Mouse (Mus musculus) MEL (cell line): ENCODE results near the gene Palm3. TPM values are rescaled to one million over a fixed set of nuclear protein-coding genes. Genes with fewer than 3 reads are reported as not detected.
A peak's percentile ranks its signal among the peaks of the same experiment; 100 is the strongest.

Source experiments
- DNase-seq: peaks from one replicate; pipeline ENCODE4 v3.0.0; 2011; ENCODE audit warnings: low read depth, low spot score
- H3K27ac ChIP-seq: 2 replicates; pipeline ENCODE4 v1.5.1; 2012; ENCODE audit warnings: low read depth, mild to moderate bottlenecking, control low read depth, low read length, moderate library complexity; ENCODE audit not compliant: control insufficient read depth
- H3K27me3 ChIP-seq, 2 experiments: fragments of 150-350 bp in 1 of 2; sonication (generic) in 1 of 2; 2 replicates each; pipeline ENCODE4 v1.6.1; 2012; ENCODE audit warnings: low read length in 2 of 2, mild to moderate bottlenecking in 2 of 2, improper control_type of control experiment in 1 of 2, moderate library complexity in 1 of 2; ENCODE audit not compliant: insufficient read depth in 2 of 2, control insufficient read depth in 1 of 2
- H3K36me3 ChIP-seq, 2 experiments: 2 replicates each; pipeline ENCODE4 v1.6.1; 2012 to 2014; ENCODE audit warnings: low read length in 2 of 2, improper control_type of control experiment in 1 of 2, inconsistent platforms in 1 of 2, mild to moderate bottlenecking in 1 of 2; ENCODE audit not compliant: insufficient read depth in 2 of 2, control insufficient read depth in 1 of 2
- H3K4me1 ChIP-seq, 2 experiments: fragments of 150-350 bp in 1 of 2; sonication (generic) in 1 of 2; 2 replicates each; pipeline ENCODE4 v1.6.1; 2012; ENCODE audit warnings: low read length in 2 of 2, improper control_type of control experiment in 1 of 2, mild to moderate bottlenecking in 1 of 2; ENCODE audit not compliant: insufficient read depth in 2 of 2, control insufficient read depth in 1 of 2
- H3K4me3 ChIP-seq, 2 experiments: fragments of 150-350 bp in 1 of 2; sonication (generic) in 1 of 2; 2 replicates each; pipeline ENCODE4 v1.5.1; 2012; ENCODE audit warnings: low read depth in 2 of 2, low read length in 2 of 2, mild to moderate bottlenecking in 2 of 2, moderate library complexity in 2 of 2, control low read depth in 1 of 2, improper control_type of control experiment in 1 of 2; ENCODE audit not compliant: control insufficient read depth in 1 of 2, insufficient read depth in 1 of 2
- H3K79me2 ChIP-seq: 2 replicates; pipeline ENCODE4 v1.6.1; 2012; ENCODE audit warnings: mild to moderate bottlenecking, low read length, moderate library complexity; ENCODE audit not compliant: control insufficient read depth, poor library complexity, insufficient read depth
- H3K9ac ChIP-seq: 2 replicates; pipeline ENCODE4 v1.6.1; 2012; ENCODE audit warnings: low read depth, mild to moderate bottlenecking, control low read depth, low read length, moderate library complexity; ENCODE audit not compliant: control insufficient read depth, poor library complexity, severe bottlenecking
- H3K9me3 ChIP-seq: fragments of 150-350 bp; sonication (generic); replicated peaks from 2 replicates; pipeline ENCODE4 v1.6.1; 2012; ENCODE audit warnings: mild to moderate bottlenecking, low read length, improper control_type of control experiment, moderate library complexity; ENCODE audit not compliant: insufficient read depth
- BHLHE40 ChIP-seq: IDR thresholded peaks from 2 replicates; pipeline ENCODE4 v1.6.1; 2012; ENCODE audit warnings: low read depth, mild to moderate bottlenecking, inconsistent platforms, low read length, improper control_type of control experiment, borderline replicate concordance
- CHD2 ChIP-seq: IDR thresholded peaks from 2 replicates; pipeline ENCODE4 v1.6.1; 2011; ENCODE audit warnings: low read length, improper control_type of control experiment
- CTCF ChIP-seq, 3 experiments: IDR thresholded peaks in 2 of 3; conservative IDR thresholded peaks in 1 of 3; 2 replicates each; pipeline ENCODE4 v1.5.1; 2011 to 2012; ENCODE audit warnings: low read length in 3 of 3, low read depth in 2 of 3, mild to moderate bottlenecking in 2 of 3, improper control_type of control experiment in 1 of 3, inconsistent platforms in 1 of 3, mixed read lengths in 1 of 3, moderate library complexity in 1 of 3; ENCODE audit not compliant: control insufficient read depth in 1 of 3, insufficient read depth in 1 of 3, poor library complexity in 1 of 3, severe bottlenecking in 1 of 3
- E2F4 ChIP-seq: IDR thresholded peaks from 2 replicates; pipeline ENCODE4 v1.6.1; 2011; ENCODE audit warnings: low read depth, low read length, improper control_type of control experiment, borderline replicate concordance
- ELF1 ChIP-seq: IDR thresholded peaks from 2 replicates; pipeline ENCODE4 v1.6.1; 2014; ENCODE audit warnings: low read depth, mild to moderate bottlenecking, inconsistent platforms, low read length, improper control_type of control experiment, moderate library complexity
- GATA1 ChIP-seq: IDR thresholded peaks from 2 replicates; pipeline ENCODE4 v1.6.1; 2011; ENCODE audit warnings: low read depth, low read length, improper control_type of control experiment
- HCFC1 ChIP-seq: IDR thresholded peaks from 2 replicates; pipeline ENCODE4 v1.6.1; 2012; ENCODE audit warnings: low read depth, mild to moderate bottlenecking, inconsistent platforms, low read length, improper control_type of control experiment, moderate library complexity
- JUND ChIP-seq: IDR thresholded peaks from 2 replicates; pipeline ENCODE4 v1.6.1; 2011; ENCODE audit warnings: low read depth, mild to moderate bottlenecking, improper control_type of control experiment, low read length
- MAX ChIP-seq: IDR thresholded peaks from 2 replicates; pipeline ENCODE4 v1.6.1; 2011; ENCODE audit warnings: low read length, improper control_type of control experiment
- MAZ ChIP-seq: IDR thresholded peaks from 2 replicates; pipeline ENCODE4 v1.6.1; 2012; ENCODE audit warnings: low read depth, mild to moderate bottlenecking, inconsistent platforms, low read length, improper control_type of control experiment
- MYC ChIP-seq: IDR thresholded peaks from 2 replicates; pipeline ENCODE4 v1.6.1; 2011; ENCODE audit warnings: low read depth, mild to moderate bottlenecking, low read length, improper control_type of control experiment, moderate library complexity
- POLR2A ChIP-seq, 2 experiments: IDR thresholded peaks; 2 replicates each; pipeline ENCODE4 v1.6.1; 2011 to 2012; ENCODE audit warnings: low read length in 2 of 2, mild to moderate bottlenecking in 2 of 2, control low read depth in 1 of 2, improper control_type of control experiment in 1 of 2, low read depth in 1 of 2, moderate library complexity in 1 of 2; ENCODE audit not compliant: control insufficient read depth in 1 of 2, insufficient read depth in 1 of 2, poor library complexity in 1 of 2
- RCOR1 ChIP-seq: IDR thresholded peaks from 2 replicates; pipeline ENCODE4 v1.6.1; 2012; ENCODE audit warnings: low read depth, mild to moderate bottlenecking, inconsistent platforms, low read length, improper control_type of control experiment
- SMC3 ChIP-seq: IDR thresholded peaks from 2 replicates; pipeline ENCODE4 v1.6.1; 2011; ENCODE audit warnings: low read depth, low read length, improper control_type of control experiment
- TAL1 ChIP-seq: IDR thresholded peaks from 2 replicates; pipeline ENCODE4 v1.6.1; 2012; ENCODE audit warnings: mild to moderate bottlenecking, inconsistent platforms, low read length, moderate library complexity, mixed read lengths
- TCF12 ChIP-seq: IDR thresholded peaks from 2 replicates; pipeline ENCODE4 v1.6.1; 2014; ENCODE audit warnings: low read depth, mild to moderate bottlenecking, inconsistent platforms, low read length, improper control_type of control experiment, moderate library complexity
- UBTF ChIP-seq: IDR thresholded peaks from 2 replicates; pipeline ENCODE4 v1.6.1; 2012; ENCODE audit warnings: low read depth, mild to moderate bottlenecking, inconsistent platforms, low read length, improper control_type of control experiment, moderate library complexity, borderline replicate concordance; ENCODE audit not compliant: insufficient read depth
- USF1 ChIP-seq: IDR thresholded peaks from 2 replicates; pipeline ENCODE4 v1.6.1; 2014; ENCODE audit warnings: low read depth, mild to moderate bottlenecking, inconsistent platforms, low read length, improper control_type of control experiment, moderate library complexity
- ZC3H11A ChIP-seq: IDR thresholded peaks from 2 replicates; pipeline ENCODE4 v1.6.1; 2012; ENCODE audit warnings: low read depth, mild to moderate bottlenecking, inconsistent platforms, low read length, improper control_type of control experiment
- ZKSCAN1 ChIP-seq: IDR thresholded peaks from 2 replicates; pipeline ENCODE4 v1.6.1; 2012; ENCODE audit warnings: low read depth, mild to moderate bottlenecking, inconsistent platforms, low read length, improper control_type of control experiment, moderate library complexity
- ZNF384 ChIP-seq: IDR thresholded peaks from 2 replicates; pipeline ENCODE4 v1.6.1; 2012; ENCODE audit warnings: low read depth, mild to moderate bottlenecking, inconsistent platforms, low read length, improper control_type of control experiment
- polyA plus RNA-seq, 2 experiments: library from polyadenylated mRNA; stranded (reverse) in 1 of 2; unstranded in 1 of 2; fragments of >175 nt in 1 of 2; fragments of >200 nt in 1 of 2; gene quantifications; 2 replicates each; pipeline versions ENCODE4 v1.2.1 to v1.2.4; 2012; ENCODE audit warnings: low replicate concordance in 2 of 2, low read depth in 1 of 2; ENCODE audit not compliant: insufficient read length in 2 of 2, insufficient read depth in 1 of 2, missing spikeins in 1 of 2
- total RNA-seq: library from RNA; depleted of rRNA; stranded (reverse); fragments of 300-350 nt; gene quantifications from 2 replicates; pipeline ENCODE4 v1.2.3, GENCODE M21; 2012

Gene Palm3
- total and polyA plus RNA-seq, 3 experiments: 0.65 to 3.6 TPM; not detected in 1

DNA sequence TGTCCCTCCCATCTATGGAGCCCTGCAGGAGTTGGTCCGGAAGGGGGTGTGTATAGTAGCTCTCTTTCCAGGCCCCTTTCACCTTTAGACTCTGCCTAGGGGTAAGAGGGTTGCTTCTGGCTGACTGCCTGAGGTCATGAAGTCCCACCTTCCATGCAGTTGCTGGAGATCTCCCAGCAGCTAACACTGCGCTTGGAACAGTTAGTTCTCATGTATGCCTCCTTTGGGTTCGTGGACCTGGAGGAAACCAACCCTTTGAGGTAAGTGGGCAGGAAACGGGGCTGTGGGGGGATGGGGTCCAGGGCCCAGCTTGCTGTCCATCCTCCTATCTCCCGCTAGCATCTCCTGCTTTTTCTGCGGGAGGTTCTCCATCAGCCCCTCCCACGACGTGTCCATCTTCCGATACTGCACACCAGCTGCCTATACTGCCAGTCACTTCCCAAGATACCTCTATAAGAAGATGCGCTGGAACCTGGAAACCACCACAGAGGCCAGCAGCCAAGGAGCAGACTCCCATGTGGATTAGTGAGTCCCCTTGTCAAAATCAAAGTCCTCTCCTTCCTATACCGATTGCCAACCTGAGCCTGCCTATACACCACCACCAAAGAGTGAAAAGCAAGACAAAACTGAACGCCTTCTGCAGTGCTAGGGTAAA lies 18.2 kb upstream of the Palm3 start:
- Histone ChIP-seq H3K4me1 (peaks cover 4 to 29% of the 10 kb centered on the region in 2 experiments; a peak in 3 of 4 replicates), H3K9ac (no peak overlapping the region), H3K27ac (no peak overlapping the region; the same call in 1 of the 2 replicates), H3K4me3 (no peak overlapping the region), H3K36me3 (peaks cover 3 to 18% of the 10 kb centered on the region in 2 experiments; a peak in 2 of 4 replicates), H3K79me2 (peaks cover 15% of the 10 kb centered on the region), H3K27me3 (no peaks in the 10 kb centered on the region)
- no peak for TF ChIP-seq E2F4
- TF ChIP-seq ZC3H11A: no peak
- TF ChIP-seq CHD2: no peak
- TF ChIP-seq ZNF384: no peak
- TF ChIP-seq MAZ: no peak
- TF ChIP-seq GATA1: no peak
- no peak for TF ChIP-seq MYC
- no peak for TF ChIP-seq RCOR1
- TF ChIP-seq, all 39 proteins: peak for 0
- no peak for DNase-seq
- no peaks in the 10 kb centered on the region for H3K9me3 ChIP-seq

DNA sequence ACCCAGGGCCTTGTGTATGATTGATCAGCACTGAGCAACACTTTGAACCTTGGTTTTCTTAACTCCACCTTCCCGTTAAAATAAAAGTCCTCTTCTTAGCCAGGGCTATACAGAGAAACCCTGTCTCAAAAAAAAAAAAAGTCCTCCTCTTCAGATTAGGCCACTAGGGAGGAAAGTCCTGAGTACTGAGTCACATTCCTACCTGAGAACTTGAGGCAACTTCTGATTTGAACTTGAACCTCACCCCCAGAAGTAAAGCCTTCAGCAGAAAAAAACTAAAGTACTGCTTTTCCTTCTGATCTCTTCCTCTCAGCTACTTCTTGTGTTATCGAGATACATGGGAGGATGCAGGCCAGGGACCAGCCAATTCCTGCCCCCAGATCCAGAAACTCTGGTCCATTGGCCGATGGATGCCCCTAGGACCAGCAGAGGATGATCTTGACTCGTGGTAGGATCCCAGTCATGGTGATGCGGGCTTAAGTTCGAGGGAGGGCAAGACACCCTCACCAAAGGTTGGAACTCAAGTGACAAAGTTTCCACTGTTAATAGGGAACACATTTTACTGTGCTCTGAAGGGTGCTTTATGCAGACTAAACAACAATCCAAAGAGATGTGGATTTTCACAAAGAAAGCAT lies 17.5 kb upstream of the Palm3 start:
- Histone ChIP-seq H3K27me3 (no peaks in the 10 kb centered on the region), H3K9me3 (no peaks in the 10 kb centered on the region), H3K36me3 (peaks cover 3 to 18% of the 10 kb centered on the region in 2 experiments; a peak in 2 of 4 replicates), H3K4me1 (peaks cover 4 to 28% of the 10 kb centered on the region in 2 experiments; a peak in 3 of 4 replicates)
- peak; percentile 84 for TF ChIP-seq ZNF384
- TF ChIP-seq ZKSCAN1: no peak
- TF ChIP-seq, all 39 proteins: peak for 1
- Histone ChIP-seq H3K79me2 (peaks cover 9% of the 10 kb centered on the region), H3K4me3 (peak overlapping the region; percentile 65 to 76), H3K27ac (peak overlapping the region; percentile 70), H3K9ac (peak overlapping the region; percentile 78)
- peak; percentile 47 for DNase-seq

DNA sequence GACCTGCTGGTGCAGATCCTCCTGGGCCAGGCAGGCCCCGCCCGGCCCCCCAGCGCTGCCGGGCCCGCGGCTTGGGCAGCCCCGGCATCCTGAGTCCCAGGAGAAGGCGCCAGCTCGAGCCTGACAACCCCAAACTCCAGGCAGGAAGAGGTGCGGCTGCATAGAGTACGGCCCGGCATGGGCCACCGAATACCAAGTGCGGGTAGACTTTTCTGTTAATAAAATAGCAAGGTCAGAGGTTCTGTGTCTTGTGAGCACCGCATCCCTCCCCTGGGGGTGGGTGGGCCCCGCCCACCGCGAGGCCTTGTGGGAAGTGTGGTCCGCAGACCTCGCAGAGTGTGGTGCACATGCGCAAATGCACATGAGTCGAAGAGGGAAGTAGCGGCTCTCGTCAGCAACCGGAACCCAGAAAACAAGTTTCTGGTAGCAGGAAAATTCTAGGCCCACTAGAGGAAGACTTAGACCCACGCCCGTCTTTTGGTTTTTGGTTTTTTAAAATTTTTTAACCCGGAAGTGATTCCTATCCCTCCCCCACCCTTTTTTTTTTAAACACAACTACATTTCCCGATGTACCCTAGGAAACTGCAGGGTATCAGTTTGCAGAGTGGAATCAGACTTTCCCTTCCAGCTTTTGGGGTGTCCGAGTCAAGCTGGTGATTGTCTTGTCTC lies 16.6 kb upstream of the Palm3 start:
- peaks cover 4 to 19% of the 10 kb centered on the region in 2 experiments; a peak in 3 of 4 replicates for H3K4me1 ChIP-seq
- peak overlapping the region; percentile 65 to 76 for H3K4me3 ChIP-seq
- H3K9me3 ChIP-seq: no peaks in the 10 kb centered on the region
- H3K79me2 ChIP-seq: peaks cover 2% of the 10 kb centered on the region
- peak; percentile 98 for DNase-seq
- peak overlapping the region; percentile 76 for H3K27ac ChIP-seq
- peak overlapping the region; percentile 78 for H3K9ac ChIP-seq
- H3K27me3 ChIP-seq: no peaks in the 10 kb centered on the region
- H3K36me3 ChIP-seq: peaks cover 3 to 16% of the 10 kb centered on the region in 2 experiments; a peak in 2 of 4 replicates
- TF ChIP-seq TAL1: no peak
- TF ChIP-seq MAX: peak; percentile 76
- TF ChIP-seq MAZ: peak; percentile 98; the same call in 1 of the 2 replicates
- TF ChIP-seq POLR2A (IDR thresholded peaks at IDR 0.05; ENCODE audit: control insufficient read depth in 1 of 2, insufficient read depth in 1 of 2, low read depth in 1 of 2, low read length in 2 of 2, poor library complexity in 1 of 2): peak in 1 of 2 experiments; percentile 72; a peak in 2 of 4 replicates
- no peak for TF ChIP-seq GATA1
- no peak for TF ChIP-seq CTCF (IDR thresholded peaks at IDR 0.05 in 2 of 3, conservative IDR thresholded peaks at IDR 0.05 in 1 of 3; ENCODE audit: control insufficient read depth in 1 of 3, insufficient read depth in 1 of 3, low read depth in 2 of 3, low read length in 3 of 3, poor library complexity in 1 of 3, severe bottlenecking in 1 of 3)
- TF ChIP-seq BHLHE40: no peak
- peak; percentile 22; the same call in 1 of the 2 replicates for TF ChIP-seq USF1
- TF ChIP-seq JUND: no peak
- no peak for TF ChIP-seq SMC3
- TF ChIP-seq RCOR1: no peak
- TF ChIP-seq HCFC1: peak; percentile 96
- no peak for TF ChIP-seq E2F4
- peak; percentile 52 for TF ChIP-seq TCF12
- TF ChIP-seq UBTF: no peak
- peak; percentile 91 for TF ChIP-seq ELF1
